28 mouse cellular contexts compared by ENCODE assay signal in the genomic region with DNA sequence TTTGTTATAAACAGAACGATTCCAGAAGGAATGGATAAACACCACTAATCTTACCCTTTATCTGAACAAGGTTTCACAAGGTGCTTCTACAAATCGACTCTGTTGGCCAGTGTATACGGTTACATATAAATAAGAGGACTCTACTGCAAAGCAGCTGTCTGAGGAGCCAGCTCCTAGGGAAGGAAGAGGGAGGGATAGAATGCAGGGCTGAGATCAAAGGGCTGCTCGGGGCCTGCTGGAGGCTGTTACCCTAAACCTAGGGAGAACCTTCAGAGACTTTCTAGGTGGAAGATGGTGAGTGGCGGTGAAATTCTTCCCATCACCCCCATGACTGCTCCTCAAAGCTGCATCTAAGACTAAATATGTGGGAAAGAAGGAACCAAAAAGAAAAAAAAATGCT. TPM values are rescaled to one million over a fixed set of nuclear protein-coding genes. Genes with fewer than 3 reads are reported as not detected.
DNase-seq lines count a peak whose midpoint lies in the region; ATAC-seq and TF ChIP-seq lines count a peak whose summit lies in the region.
"Had no signal": no experiment of that assay in that cellular context is flagged by ENCODE, and none has a peak within 500 bp of the region (broad histone marks: within the 10 kb centered on the region; RNA-seq: fewer than 3 reads in every experiment).

No protein-coding gene starts in this region.

- no peak overlapping the region for H3K9ac ChIP-seq in embryonic facial prominence, embryonic 11.5 days (replicated peaks; ENCODE audit: low read length)
- H3K9ac ChIP-seq: embryonic facial prominence, embryonic 12.5 days; forebrain, embryonic 13.5 days; heart, embryonic 13.5 days; intestine, embryonic 15.5 days; liver, embryonic 14.5 days; lung, embryonic 14.5 days had no signal

- H3K4me1 ChIP-seq in embryonic facial prominence, embryonic 11.5 days (ENCODE audit: control insufficient read depth, insufficient read depth, low read length): peaks cover 5% of the 10 kb centered on the region
- peaks cover 70% of the 10 kb centered on the region for H3K4me1 ChIP-seq in limb, embryonic 10.5 days
- H3K4me1 ChIP-seq in midbrain, embryonic 10.5 days: peaks cover 27% of the 10 kb centered on the region
- H3K4me1 ChIP-seq: intestine, embryonic 15.5 days had no signal

- TF ChIP-seq CTCF in gastrocnemius, adult 2 months (IDR thresholded peaks at IDR 0.05): no peak

- 19% methylated on average over 5 of the region's 5 CpGs for WGBS in embryonic facial prominence, embryonic 11.5 days
- WGBS in limb, embryonic 10.5 days: 6% methylated on average over 5 of the region's 5 CpGs
- 56% methylated on average over 5 of the region's 5 CpGs for WGBS in midbrain, embryonic 10.5 days

- no peaks in the 10 kb centered on the region for H3K27me3 ChIP-seq in embryonic facial prominence, embryonic 11.5 days (ENCODE audit: control insufficient read depth, insufficient read depth, low read length)
- no peaks in the 10 kb centered on the region for H3K27me3 ChIP-seq in limb, embryonic 10.5 days (ENCODE audit: low read depth, poor library complexity, severe bottlenecking)
- no peaks in the 10 kb centered on the region for H3K27me3 ChIP-seq in midbrain, embryonic 10.5 days (ENCODE audit: low read depth, poor library complexity, severe bottlenecking)
- H3K27me3 ChIP-seq: embryonic facial prominence, embryonic 12.5 days; forebrain, embryonic 13.5 days; heart, embryonic 13.5 days; intestine, embryonic 15.5 days; Patski had no signal

- no peaks in the 10 kb centered on the region for H3K9me3 ChIP-seq in embryonic facial prominence, embryonic 11.5 days (replicated peaks; ENCODE audit: control insufficient read depth, low read length)
- no peaks in the 10 kb centered on the region for H3K9me3 ChIP-seq in limb, embryonic 10.5 days (replicated peaks)
- H3K9me3 ChIP-seq in midbrain, embryonic 10.5 days (replicated peaks): no peaks in the 10 kb centered on the region
- H3K9me3 ChIP-seq: embryonic facial prominence, embryonic 12.5 days; forebrain, embryonic 13.5 days; heart, embryonic 13.5 days; hindbrain, embryonic 10.5 days; intestine, embryonic 15.5 days had no signal

- peak overlapping the region; percentile 69 for H3K27ac ChIP-seq in gastrocnemius, adult 2 months
- H3K27ac ChIP-seq in embryonic facial prominence, embryonic 11.5 days (replicated peaks; ENCODE audit: low read depth, low read length): no peak overlapping the region
- H3K27ac ChIP-seq in limb, embryonic 10.5 days: no peak overlapping the region
- H3K27ac ChIP-seq in midbrain, embryonic 10.5 days (replicated peaks): no peak overlapping the region
- H3K27ac ChIP-seq: forebrain, embryonic 13.5 days; heart, embryonic 13.5 days; hindbrain, embryonic 10.5 days; intestine, embryonic 15.5 days; kidney, postnatal 0 days; liver, embryonic 14.5 days had no signal

- no peaks in the 10 kb centered on the region for H3K36me3 ChIP-seq in embryonic facial prominence, embryonic 11.5 days (replicated peaks; ENCODE audit: control insufficient read depth, insufficient read depth, low read depth, low read length)
- no peaks in the 10 kb centered on the region for H3K36me3 ChIP-seq in limb, embryonic 10.5 days
- H3K36me3 ChIP-seq in midbrain, embryonic 10.5 days: no peaks in the 10 kb centered on the region
- H3K36me3 ChIP-seq: embryonic facial prominence, embryonic 12.5 days; heart, embryonic 13.5 days; hindbrain, embryonic 10.5 days; intestine, embryonic 15.5 days had no signal

- no peak for DNase-seq in gastrocnemius, adult 2 months
- DNase-seq in gastrocnemius, postnatal 14 days: no peak
- peak; percentile 69 for DNase-seq in embryonic facial prominence, embryonic 11.5 days (ENCODE audit: low spot score)
- DNase-seq in limb, embryonic 10.5 days (ENCODE audit: low spot score): peak; percentile 45
- DNase-seq in mesoderm, embryonic 11.5 days (ENCODE audit: low read depth, low spot score): peak; percentile 60
- no peak for DNase-seq in kidney, postnatal 10 days
- no peak for DNase-seq in midbrain, embryonic 10.5 days (ENCODE audit: low spot score)
- DNase-seq: adrenal gland, postnatal 10 days; cerebellum, adult 8-10 months; cerebellum, postnatal 25 days; heart, postnatal 10 days; kidney, adult 2 months; liver; lung, embryonic 14.5 days; lung, postnatal 14 days; thymus, adult 2 months; thymus, postnatal 4 days had no signal

- no peak for ATAC-seq in embryonic facial prominence, embryonic 11.5 days (replicated peaks; ENCODE audit: insufficient number of reproducible peaks, low FRiP score, low TSS enrichment, low read depth)
- ATAC-seq: forebrain, embryonic 13.5 days; hindbrain, embryonic 16.5 days; intestine, embryonic 15.5 days; midbrain, embryonic 16.5 days; Patski had no signal

- no peak overlapping the region for H3K4me3 ChIP-seq in gastrocnemius, adult 2 months
- no peak overlapping the region for H3K4me3 ChIP-seq in embryonic facial prominence, embryonic 11.5 days (ENCODE audit: low read depth, low read length)
- H3K4me3 ChIP-seq in limb, embryonic 10.5 days: no peak overlapping the region
- H3K4me3 ChIP-seq in midbrain, embryonic 10.5 days: no peak overlapping the region
- H3K4me3 ChIP-seq: embryonic facial prominence, embryonic 12.5 days; forebrain, embryonic 13.5 days; heart, embryonic 13.5 days; hindbrain, embryonic 10.5 days; intestine, embryonic 15.5 days had no signal

- intact Hi-C loops in gastrocnemius, adult 2 months (cut with DNase I): no loop called here
- intact Hi-C loops in gastrocnemius, postnatal 14 days (cut with DNase I; ENCODE audit: low total_unique reads): no loop called here

- no peak overlapping the region for H3K4me2 ChIP-seq in embryonic facial prominence, embryonic 11.5 days (ENCODE audit: low read depth, low read length)
- H3K4me2 ChIP-seq: embryonic facial prominence, embryonic 12.5 days; forebrain, embryonic 13.5 days; heart, embryonic 13.5 days; intestine, embryonic 15.5 days; lung, embryonic 14.5 days; midbrain, embryonic 11.5 days had no signal

RNA-seq across cellular contexts. Expression of a gene that starts 20.9 kb away (rescaled TPM):
- 10 to 100 TPM; 29.1 to 45.9 TPM for total RNA-seq in gastrocnemius, adult 2 months (2021)
- 10 to 100 TPM; 40.7 to 42.1 TPM for total RNA-seq in gastrocnemius, postnatal 14 days (2021)
- polyA plus RNA-seq in embryonic facial prominence, embryonic 11.5 days (2014; fragmentation: Nextera tagmentation; extraction: Ambion mirVana): 67.6 and 72.6 TPM in 2 replicates
- 59.7 and 68.3 TPM in 2 replicates for polyA plus RNA-seq in limb, embryonic 10.5 days (2016; fragmentation: Nextera tagmentation; extraction: Ambion mirVana)
- 58.2 and 61.6 TPM in 2 replicates for polyA plus RNA-seq in midbrain, embryonic 10.5 days (2016; fragmentation: Nextera tagmentation; extraction: Ambion mirVana)

Comparison
In these comparisons a context has a peak if more than half of its experiments do, and no peak if none do; other contexts are left out.
1. DNase-seq: peak in embryonic facial prominence, embryonic 11.5 days (single experiment), limb, embryonic 10.5 days (single experiment) and mesoderm, embryonic 11.5 days (single experiment); none in gastrocnemius, adult 2 months (single experiment), gastrocnemius, postnatal 14 days (single experiment), kidney, postnatal 10 days (single experiment) and midbrain, embryonic 10.5 days (single experiment).